Mouse (Mus musculus) liver, adult 2 months (tissue): ENCODE results near the gene Fam178b. TPM values are rescaled to one million over a fixed set of nuclear protein-coding genes. Genes with fewer than 3 reads are reported as not detected.
A peak's percentile ranks its signal among the peaks of the same experiment; 100 is the strongest.

ENCODE experiments used
- DNase-seq: peaks from one replicate; pipeline ENCODE4 v3.0.0-alpha.2; 2011; ENCODE audit warnings: low read depth, low spot score; ENCODE audit errors: extremely low read depth
- H3K27ac ChIP-seq: fragments of 200-500 bp; replicated peaks from 2 replicates; pipeline ENCODE4 v1.5.1; 2012; ENCODE audit warnings: low read depth, mild to moderate bottlenecking, control low read depth, inconsistent platforms, low read length; ENCODE audit not compliant: insufficient read depth
- H3K27me3 ChIP-seq: fragments of 200-500 bp; 2 replicates; pipeline ENCODE4 v1.6.1; 2012; ENCODE audit warnings: mild to moderate bottlenecking, moderate library complexity, low read length, inconsistent platforms; ENCODE audit not compliant: control insufficient read depth, insufficient read depth
- H3K36me3 ChIP-seq: fragments of 200-500 bp; 2 replicates; pipeline ENCODE4 v1.6.1; 2012; ENCODE audit warnings: low read length, inconsistent platforms; ENCODE audit not compliant: control insufficient read depth, insufficient read depth
- H3K4me1 ChIP-seq: fragments of 200-500 bp; 2 replicates; pipeline ENCODE4 v1.6.1; 2011; ENCODE audit warnings: low read length; ENCODE audit not compliant: control insufficient read depth, insufficient read depth
- H3K4me3 ChIP-seq: fragments of 200-500 bp; 2 replicates; pipeline ENCODE4 v1.5.1; 2011; ENCODE audit warnings: low read depth, mild to moderate bottlenecking, control low read depth, low read length, moderate library complexity; ENCODE audit not compliant: insufficient read depth
- H3K79me2 ChIP-seq: fragments of 200-500 bp; 2 replicates; pipeline ENCODE4 v1.6.1; 2012; ENCODE audit warnings: inconsistent platforms, mild to moderate bottlenecking, low read length, moderate library complexity; ENCODE audit not compliant: control insufficient read depth, insufficient read depth
- H3K9ac ChIP-seq: fragments of 200-500 bp; 2 replicates; pipeline ENCODE4 v1.6.1; 2012; ENCODE audit warnings: low read depth, mild to moderate bottlenecking, control low read depth, inconsistent platforms, low read length
- CTCF ChIP-seq: fragments of 200-500 bp; IDR thresholded peaks from 2 replicates; pipeline ENCODE4 v1.5.1; 2011; ENCODE audit warnings: low read depth, low read length, control low read depth
- POLR2A ChIP-seq: fragments of 200-500 bp; IDR thresholded peaks from 2 replicates; pipeline ENCODE4 v1.6.1; 2011; ENCODE audit warnings: low read length, control low read depth; ENCODE audit not compliant: insufficient read depth; ENCODE audit errors: extremely low read depth
- WGBS: fragments of 180-500 bp; shearing (Covaris S2); methylation state at CpG from one replicate; pipeline ENCODE4 v1.1.7; 2018; 5-methylcytosine and 5-hydroxymethylcytosine counted together
- polyA plus RNA-seq: library from polyadenylated mRNA; depleted of rRNA; stranded (reverse); fragments of >200 nt; gene quantifications from 2 replicates; pipeline ENCODE4 v1.2.3, GENCODE M21; 2012
- total RNA-seq: library from RNA; depleted of rRNA; stranded (reverse); fragments of >200 nt; gene quantifications from 2 replicates; pipeline ENCODE4 v1.2.3, GENCODE M21; 2014

Fam178b gene
- total and polyA plus RNA-seq, 2 experiments: 0.11 to 0.18 TPM

GRCm38 (mm10) chr1:36576991-36577675 lies 105.8 kb downstream of the Fam178b start:
- Histone ChIP-seq H3K36me3 (no peaks in the 10 kb centered on the region), H3K9ac (no peak overlapping the region), H3K79me2 (no peaks in the 10 kb centered on the region), H3K27ac (no peak overlapping the region), H3K4me1 (peaks cover 5% of the 10 kb centered on the region; the same call in 1 of the 2 replicates), H3K4me3 (no peak overlapping the region), H3K27me3 (no peaks in the 10 kb centered on the region)
- no peak for TF ChIP-seq POLR2A
- TF ChIP-seq CTCF: no peak
- no peak for DNase-seq
- WGBS: 79% methylated on average over 6 of the region's 6 CpGs

GRCm38 (mm10) chr1:36575347-36575746 lies 107.6 kb downstream of the Fam178b start:
- H3K9ac ChIP-seq: no peak overlapping the region
- H3K79me2 ChIP-seq: no peaks in the 10 kb centered on the region
- H3K27me3 ChIP-seq: no peaks in the 10 kb centered on the region
- TF ChIP-seq POLR2A (no peak), CTCF (no peak)
- peaks cover 7% of the 10 kb centered on the region for H3K4me1 ChIP-seq
- no peaks in the 10 kb centered on the region for H3K36me3 ChIP-seq
- no peak overlapping the region for H3K4me3 ChIP-seq
- no peak overlapping the region for H3K27ac ChIP-seq
- WGBS: 65% methylated on average over 6 of the region's 6 CpGs
- no peak for DNase-seq

- WGBS: 89% methylated on average over 5 of the region's 5 CpGs
- peaks cover 8% of the 10 kb centered on the region; the same call in 1 of the 2 replicates for H3K4me1 ChIP-seq
Measured at GRCm38 (mm10) chr1:36574196-36574955, 108.6 kb downstream of the Fam178b start.

GRCm38 (mm10) chr1:36573524-36573923 lies 109.5 kb downstream of the Fam178b start:
- H3K27me3 ChIP-seq: no peaks in the 10 kb centered on the region
- peak overlapping the region; percentile 18 for H3K27ac ChIP-seq
- peaks cover 8% of the 10 kb centered on the region; the same call in 1 of the 2 replicates for H3K4me1 ChIP-seq
- 84% methylated on average over 8 of the region's 8 CpGs for WGBS
- no peaks in the 10 kb centered on the region for H3K36me3 ChIP-seq
- no peak overlapping the region for H3K9ac ChIP-seq
- DNase-seq: no peak
- H3K79me2 ChIP-seq: no peaks in the 10 kb centered on the region
- H3K4me3 ChIP-seq: no peak overlapping the region
- TF ChIP-seq CTCF: no peak
- no peak for TF ChIP-seq POLR2A

More at GRCm38 (mm10) chr1:36574196-36574955, 108.6 kb downstream of the Fam178b start:
- Histone ChIP-seq H3K79me2 (no peaks in the 10 kb centered on the region), H3K36me3 (no peaks in the 10 kb centered on the region), H3K27ac (0 out of 2 replicates have a peak overlapping the region, but pooled peaks have one; percentile 18), H3K9ac (no peak overlapping the region), H3K4me3 (no peak overlapping the region), H3K27me3 (no peaks in the 10 kb centered on the region)
- no peak for TF ChIP-seq CTCF
- no peak for TF ChIP-seq POLR2A
- no peak for DNase-seq

- 65% methylated on average over 1 of the region's 1 CpGs for WGBS
- peaks cover 8% of the 10 kb centered on the region; the same call in 1 of the 2 replicates for H3K4me1 ChIP-seq
- H3K27me3 ChIP-seq: no peaks in the 10 kb centered on the region
- no peaks in the 10 kb centered on the region for H3K36me3 ChIP-seq
- no peaks in the 10 kb centered on the region for H3K79me2 ChIP-seq
- no peak overlapping the region for H3K9ac ChIP-seq
- H3K27ac ChIP-seq: no peak overlapping the region
- no peak overlapping the region for H3K4me3 ChIP-seq
- TF ChIP-seq POLR2A: no peak
- no peak for TF ChIP-seq CTCF
- no peak for DNase-seq
Measured at GRCm38 (mm10) chr1:36572709-36573108, 110.3 kb downstream of the Fam178b start.
